Mouse (Mus musculus): ENCODE results near the gene Thsd4. TPM values are rescaled to one million over a fixed set of nuclear protein-coding genes. Genes with fewer than 3 reads are reported as not detected.
"Not testable (repeated sequence)": the region's sequence is repeated elsewhere in the genome, so short reads cannot be mapped to it uniquely, and the experiment has no call there.

The Thsd4 gene
- polyA plus RNA-seq, 1 experiment from 2014 or later, result 19.5 TPM

DNA sequence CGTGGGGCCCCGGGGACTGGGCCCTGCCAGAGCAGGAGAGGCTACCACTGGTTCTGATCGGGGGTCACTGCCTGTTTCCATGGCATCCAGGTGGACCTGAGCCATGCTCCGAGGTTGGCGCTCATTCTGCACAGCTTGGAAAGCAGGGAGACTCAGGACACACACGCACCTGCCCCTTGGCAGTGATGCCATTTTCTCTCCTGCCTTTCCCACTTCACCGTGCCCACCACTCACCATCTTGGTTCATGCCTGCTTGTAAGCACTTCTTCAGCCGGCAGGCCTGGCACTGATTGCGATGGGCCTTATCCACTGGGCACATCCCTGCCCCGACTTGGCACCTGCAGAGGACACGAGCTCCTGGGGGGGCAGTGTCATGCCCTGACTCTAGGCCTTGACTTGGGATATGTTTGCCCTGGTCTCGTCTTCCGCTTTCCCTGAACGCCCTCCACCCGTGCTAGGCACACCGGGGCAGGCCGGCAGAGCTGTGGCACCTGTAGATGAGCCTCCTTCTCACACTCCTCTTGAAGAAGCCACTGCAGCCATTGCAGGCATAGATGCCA lies 573.1 kb downstream of the Thsd4 start:
- Histone ChIP-seq H3K27me3 (ENCODE audit: insufficient read depth, poor library complexity, severe bottlenecking) (peaks cover 27% of the 10 kb centered on the region; the same call in 1 of the 2 replicates), H3K4me3 (no peak overlapping the region), H3K4me1 (peaks cover 22% of the 10 kb centered on the region), H3K36me3 (no peaks in the 10 kb centered on the region), H3K27ac (no peak overlapping the region), H3K9me3 (no peaks in the 10 kb centered on the region)
- DNase-seq (ENCODE audit: low spot score), result no peak
- 82% methylated on average over 17 of the region's 17 CpGs for WGBS

DNA sequence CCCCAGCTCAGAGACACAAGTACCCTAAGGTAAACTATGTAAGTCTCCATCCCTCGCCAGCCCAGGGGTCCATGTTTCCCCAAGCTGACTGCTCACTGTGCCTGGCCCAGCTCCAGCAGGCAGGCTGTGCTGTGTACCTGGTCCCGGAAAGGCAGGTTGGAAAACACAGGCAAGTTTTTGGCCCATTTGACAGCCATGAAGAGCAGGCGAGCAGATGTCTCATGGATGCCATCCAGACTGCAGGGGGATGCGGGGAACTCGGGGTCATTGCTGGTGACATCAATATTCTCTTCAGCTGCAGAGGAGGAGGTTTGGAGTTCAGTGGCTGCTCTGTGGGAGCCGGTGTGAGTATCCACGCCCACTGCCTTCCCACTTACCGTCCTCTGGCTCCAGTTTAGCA lies 573.6 kb downstream of the Thsd4 start:
- WGBS, result 69% methylated on average over 8 of the region's 8 CpGs
- no peak overlapping the region for H3K27ac ChIP-seq
- H3K36me3 ChIP-seq, result no peaks in the 10 kb centered on the region
- H3K9me3 ChIP-seq, result no peaks in the 10 kb centered on the region
- peak; percentile 68 for DNase-seq (ENCODE audit: low spot score)
- H3K4me3 ChIP-seq, result no peak overlapping the region
- H3K4me1 ChIP-seq, result peaks cover 20% of the 10 kb centered on the region
- H3K27me3 ChIP-seq (ENCODE audit: insufficient read depth, poor library complexity, severe bottlenecking), result peaks cover 27% of the 10 kb centered on the region; the same call in 1 of the 2 replicates

DNA sequence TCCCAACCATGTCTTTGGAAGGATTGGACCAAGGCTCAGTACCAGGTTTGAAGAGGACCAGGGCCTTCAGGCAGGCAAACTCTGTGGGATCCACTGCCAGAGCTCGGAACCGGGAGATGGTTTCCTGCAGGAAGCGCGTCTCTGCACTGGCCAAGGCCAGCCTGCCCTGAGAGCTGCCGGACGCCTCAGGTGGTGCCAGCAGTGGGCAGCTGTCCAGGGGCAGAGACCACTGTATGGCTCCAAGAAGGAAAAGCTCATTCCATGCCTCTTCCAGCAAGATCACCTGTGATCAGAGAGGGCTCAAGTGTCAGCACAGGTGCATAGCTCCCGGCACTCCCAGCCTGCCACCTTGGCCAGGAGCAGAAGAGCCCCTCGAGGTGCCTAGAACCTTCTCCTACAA lies 574.6 kb downstream of the Thsd4 start:
- Histone ChIP-seq H3K36me3 (no peaks in the 10 kb centered on the region), H3K4me3 (no peak overlapping the region), H3K27me3 (ENCODE audit: insufficient read depth, poor library complexity, severe bottlenecking) (peaks cover 27% of the 10 kb centered on the region; the same call in 1 of the 2 replicates), H3K27ac (no peak overlapping the region), H3K9me3 (no peaks in the 10 kb centered on the region), H3K4me1 (peaks cover 18% of the 10 kb centered on the region)
- 87% methylated on average over 8 of the region's 8 CpGs for WGBS
- DNase-seq (ENCODE audit: low spot score), result no peak

DNA sequence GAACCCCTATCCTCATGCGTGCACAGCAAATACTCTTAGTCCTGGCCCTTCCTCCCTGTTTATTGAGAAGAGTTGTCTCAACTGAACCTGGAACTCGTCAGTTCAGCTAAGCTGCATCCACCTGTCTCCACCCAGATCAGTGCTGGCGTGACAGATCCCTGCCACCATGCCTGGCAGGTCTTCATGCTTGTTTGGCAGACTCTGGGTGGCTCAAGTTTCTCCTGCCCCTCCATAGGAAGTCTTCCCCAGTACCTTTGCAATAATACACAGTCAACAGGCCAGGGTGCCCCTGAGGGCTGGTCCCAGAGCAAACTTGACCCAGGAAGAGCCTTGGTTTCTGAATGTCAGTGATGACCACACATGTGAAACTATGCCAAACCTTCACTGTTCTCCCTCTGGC lies 576.6 kb downstream of the Thsd4 start:
- Histone ChIP-seq H3K27ac (no peak overlapping the region), H3K36me3 (no peaks in the 10 kb centered on the region), H3K27me3 (ENCODE audit: insufficient read depth, poor library complexity, severe bottlenecking) (peaks cover 19% of the 10 kb centered on the region; the same call in 1 of the 2 replicates), H3K4me3 (no peak overlapping the region), H3K9me3 (no peaks in the 10 kb centered on the region), H3K4me1 (peaks cover 27% of the 10 kb centered on the region)
- peak; percentile 66 for DNase-seq (ENCODE audit: low spot score)
- WGBS, result 65% methylated on average over 3 of the region's 3 CpGs

DNA sequence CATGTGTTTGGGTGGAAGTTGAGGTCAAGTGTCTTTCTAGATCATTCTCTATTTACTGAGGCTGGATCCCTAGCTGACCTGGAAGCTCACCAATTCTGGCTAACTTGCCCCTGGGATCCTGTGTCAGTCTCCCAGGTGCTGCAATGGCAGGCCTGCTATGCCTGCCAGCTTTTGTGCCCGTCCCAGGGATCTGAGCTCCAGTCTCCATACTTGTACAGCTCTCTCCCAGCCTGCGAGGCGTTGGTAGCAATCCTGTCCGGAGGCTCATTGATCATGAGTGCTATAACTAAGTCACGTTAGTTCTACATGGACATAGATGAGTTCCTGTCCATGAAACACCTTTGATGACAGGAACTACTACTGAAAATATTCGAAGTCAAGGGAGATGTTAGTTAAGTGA lies 578.0 kb downstream of the Thsd4 start:
- H3K36me3 ChIP-seq, result no peaks in the 10 kb centered on the region
- no peaks in the 10 kb centered on the region for H3K9me3 ChIP-seq
- no peak overlapping the region for H3K27ac ChIP-seq
- 86% methylated on average over 6 of the region's 6 CpGs for WGBS
- H3K4me1 ChIP-seq, result peaks cover 24% of the 10 kb centered on the region
- peak; percentile 64 for DNase-seq (ENCODE audit: low spot score)
- no peak overlapping the region for H3K4me3 ChIP-seq
- peaks cover 14% of the 10 kb centered on the region; the same call in 1 of the 2 replicates for H3K27me3 ChIP-seq (ENCODE audit: insufficient read depth, poor library complexity, severe bottlenecking)

DNA sequence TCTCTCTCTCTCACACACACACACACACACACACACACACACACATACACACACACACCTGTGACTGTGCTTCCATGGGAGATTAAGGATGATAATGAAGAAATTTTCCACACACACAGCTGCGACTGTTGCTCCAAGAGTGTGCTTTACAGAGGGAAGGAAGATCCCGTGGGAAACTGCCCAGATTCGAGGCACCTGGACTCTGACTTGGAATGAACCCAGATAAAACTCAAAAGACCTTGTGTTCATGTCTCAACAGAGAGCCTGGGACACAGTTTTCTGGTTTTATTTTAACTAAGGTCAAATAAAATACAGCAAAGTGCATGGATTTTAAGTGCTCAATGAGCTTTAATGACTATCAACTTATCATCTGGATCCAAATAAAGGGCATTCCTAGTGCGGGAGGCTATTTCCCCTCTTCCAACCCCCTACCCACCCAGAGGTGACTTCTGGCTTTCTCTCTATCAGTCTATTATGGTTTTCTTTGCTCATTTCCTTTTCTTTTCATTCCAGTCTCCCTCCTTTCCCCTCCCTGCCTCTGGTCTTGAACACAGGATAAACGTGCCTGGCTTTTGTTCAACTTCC lies 579.3 kb downstream of the Thsd4 start:
- Histone ChIP-seq H3K4me3 (no peak overlapping the region), H3K4me1 (peaks cover 18% of the 10 kb centered on the region), H3K36me3 (no peaks in the 10 kb centered on the region), H3K27me3 (ENCODE audit: insufficient read depth, poor library complexity, severe bottlenecking) (peaks cover 8% of the 10 kb centered on the region; the same call in 1 of the 2 replicates), H3K27ac (no peak overlapping the region), H3K9me3 (no peaks in the 10 kb centered on the region)
- WGBS, result 44% methylated on average over 5 of the region's 5 CpGs
- no peak for DNase-seq (ENCODE audit: low spot score)

DNA sequence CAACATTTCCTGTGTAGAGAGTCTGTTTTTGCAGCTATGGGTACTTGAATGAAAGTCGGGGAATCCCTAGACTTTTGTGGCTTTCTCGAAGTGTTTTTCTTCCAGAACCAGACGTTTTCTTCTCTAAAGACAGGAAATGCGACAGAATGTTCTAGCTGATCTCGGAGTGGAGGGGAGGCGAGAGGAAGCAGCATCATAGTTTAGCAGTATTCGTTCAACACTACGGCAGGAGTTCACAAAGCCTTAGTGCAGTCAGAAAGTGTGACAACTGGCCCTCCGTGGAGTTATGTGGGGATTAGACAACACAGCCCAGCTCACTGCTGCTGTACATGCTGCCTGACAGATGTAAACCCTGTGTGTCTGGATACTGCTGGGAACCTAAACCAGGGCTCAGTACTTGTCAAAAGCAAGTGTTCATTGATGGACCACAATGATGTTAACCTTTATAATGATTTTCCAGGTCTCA lies 579.9 kb downstream of the Thsd4 start:
- peak; percentile 59 for DNase-seq (ENCODE audit: low spot score)
- Histone ChIP-seq H3K4me1 (peaks cover 18% of the 10 kb centered on the region), H3K9me3 (no peaks in the 10 kb centered on the region), H3K4me3 (no peak overlapping the region), H3K27me3 (ENCODE audit: insufficient read depth, poor library complexity, severe bottlenecking) (peaks cover 3% of the 10 kb centered on the region; the same call in 1 of the 2 replicates), H3K36me3 (no peaks in the 10 kb centered on the region), H3K27ac (no peak overlapping the region; the same call in 1 of the 2 replicates)
- 35% methylated on average over 9 of the region's 9 CpGs for WGBS

DNA sequence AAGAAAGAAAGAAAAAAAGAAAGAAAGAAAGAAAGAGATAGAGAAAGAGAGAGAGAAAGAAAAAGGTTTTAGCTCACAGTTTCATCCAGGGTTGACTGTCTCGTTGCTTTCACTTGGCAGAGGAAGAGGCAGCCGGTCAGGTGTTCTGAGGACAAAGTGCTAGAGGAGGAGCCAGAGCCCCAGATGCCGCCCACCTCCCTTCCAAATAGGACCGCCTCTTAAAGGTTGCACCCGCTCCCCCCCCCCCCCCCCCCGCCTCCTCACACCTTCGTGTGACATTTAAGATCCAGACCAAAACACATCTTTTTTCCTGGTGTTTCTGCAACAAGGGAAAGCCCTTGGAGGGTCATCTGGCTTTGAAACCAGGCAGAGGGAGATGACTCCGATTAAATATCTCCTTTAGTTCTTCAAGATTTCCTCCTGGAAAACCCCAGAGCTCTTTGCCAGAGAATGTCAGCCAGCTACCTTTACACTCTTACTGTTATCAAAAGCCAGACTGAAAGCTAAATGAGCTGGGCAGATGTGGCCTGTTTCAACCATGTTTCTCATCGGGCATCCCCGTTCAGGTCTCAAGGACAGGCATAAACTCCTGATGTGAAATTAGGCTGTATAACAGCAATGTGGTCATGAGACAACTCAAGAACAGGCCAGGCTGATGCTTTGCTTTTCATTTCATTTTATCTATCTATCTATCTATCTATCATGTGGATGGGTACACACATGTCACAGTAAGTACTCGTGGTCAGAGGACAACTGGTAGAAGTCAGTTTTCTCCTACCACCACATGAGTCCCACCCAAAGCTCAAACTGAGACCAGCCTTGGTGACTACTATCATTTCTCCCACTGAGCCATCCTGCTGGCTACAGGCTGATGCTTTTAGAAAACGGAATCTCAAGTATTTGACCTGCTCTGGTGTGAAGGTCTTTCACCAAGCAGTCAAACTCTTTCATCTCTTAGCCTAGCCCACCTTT lies 580.6 kb downstream of the Thsd4 start:
- no peak overlapping the region for H3K4me3 ChIP-seq
- H3K36me3 ChIP-seq, result no peaks in the 10 kb centered on the region
- WGBS, result 57% methylated on average over 12 of the region's 12 CpGs
- peaks cover 18% of the 10 kb centered on the region for H3K4me1 ChIP-seq
- no peaks in the 10 kb centered on the region for H3K27me3 ChIP-seq (ENCODE audit: insufficient read depth, poor library complexity, severe bottlenecking)
- no peak for DNase-seq (ENCODE audit: low spot score)
- H3K27ac ChIP-seq, result peak overlapping the region; percentile 29; the same call in 1 of the 2 replicates
- no peaks in the 10 kb centered on the region for H3K9me3 ChIP-seq

DNA sequence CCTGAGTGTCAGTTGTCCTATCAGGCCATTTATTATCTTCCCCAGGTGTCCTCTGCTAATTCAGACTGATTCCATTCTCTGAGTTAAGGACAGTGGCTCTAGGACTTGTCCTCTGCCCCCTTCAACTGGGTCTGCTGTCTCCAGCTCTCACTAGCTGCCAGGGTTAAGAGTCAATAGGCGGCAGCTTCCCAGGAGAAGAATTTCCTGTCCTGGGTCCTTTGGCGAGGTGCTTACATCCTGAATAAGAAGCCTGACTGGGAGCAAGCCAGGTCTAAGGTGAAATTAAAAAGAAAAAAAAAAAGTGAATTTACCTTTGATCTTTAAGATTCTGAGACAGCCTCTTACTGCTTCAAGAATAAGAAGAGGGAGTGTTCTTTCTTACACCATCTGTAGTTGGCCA lies 582.2 kb downstream of the Thsd4 start:
- Histone ChIP-seq H3K4me1 (peaks cover 18% of the 10 kb centered on the region), H3K4me3 (no peak overlapping the region), H3K27ac (no peak overlapping the region), H3K36me3 (no peaks in the 10 kb centered on the region), H3K9me3 (no peaks in the 10 kb centered on the region), H3K27me3 (ENCODE audit: insufficient read depth, poor library complexity, severe bottlenecking) (no peaks in the 10 kb centered on the region)
- no peak for DNase-seq (ENCODE audit: low spot score)
- 63% methylated on average over 2 of the region's 2 CpGs for WGBS

DNA sequence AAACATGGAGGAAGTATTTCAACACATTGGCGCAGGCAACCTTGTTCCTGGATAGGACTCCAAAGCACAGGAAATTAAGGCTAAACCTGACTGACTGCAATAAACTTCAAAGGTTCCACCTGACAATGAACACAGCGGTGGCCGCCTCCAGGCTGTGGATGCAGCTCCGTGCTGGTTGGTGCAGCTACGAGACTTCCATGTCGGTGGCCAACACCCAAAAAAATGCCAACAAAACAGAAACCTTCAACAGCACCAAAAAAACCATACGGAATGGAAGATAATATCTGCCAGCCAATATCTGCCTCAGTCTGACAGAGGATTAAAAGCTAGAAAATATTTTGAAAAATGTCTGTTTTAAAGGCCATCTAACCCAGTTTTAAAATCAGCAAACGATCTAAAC lies 583.3 kb downstream of the Thsd4 start:
- H3K4me3 ChIP-seq, result no peak overlapping the region
- H3K9me3 ChIP-seq, result no peaks in the 10 kb centered on the region
- no peak for DNase-seq (ENCODE audit: low spot score)
- H3K36me3 ChIP-seq, result no peaks in the 10 kb centered on the region
- 86% methylated on average over 8 of the region's 8 CpGs for WGBS
- H3K27me3 ChIP-seq (ENCODE audit: insufficient read depth, poor library complexity, severe bottlenecking), result no peaks in the 10 kb centered on the region
- peaks cover 18% of the 10 kb centered on the region for H3K4me1 ChIP-seq
- no peak overlapping the region for H3K27ac ChIP-seq

DNA sequence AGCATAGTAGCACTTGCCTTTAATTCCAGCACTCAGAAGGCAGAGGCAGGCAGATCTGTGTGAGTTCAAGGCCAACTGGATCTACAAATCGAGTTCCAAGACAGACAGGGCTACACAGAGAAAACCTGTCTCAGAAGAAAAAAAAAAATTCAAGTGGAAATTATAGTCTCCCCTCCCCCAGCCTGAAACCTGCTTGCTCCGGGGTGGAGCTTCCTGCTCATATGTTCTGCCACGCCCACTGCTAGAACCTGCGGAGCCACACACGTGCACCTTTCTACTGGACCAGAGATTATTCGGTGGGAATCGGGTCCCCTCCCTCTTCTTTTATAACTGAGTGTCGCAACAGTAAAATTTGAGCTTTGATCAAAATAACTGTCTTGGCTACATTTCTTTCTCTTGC lies 586.0 kb downstream of the Thsd4 start:
- not testable (repeated sequence) for DNase-seq (ENCODE audit: low spot score); H3K4me1 ChIP-seq; H3K4me3 ChIP-seq; H3K27ac ChIP-seq; H3K9me3 ChIP-seq; H3K27me3 ChIP-seq (ENCODE audit: insufficient read depth, poor library complexity, severe bottlenecking); H3K36me3 ChIP-seq
- WGBS, result 76% methylated on average over 8 of the region's 8 CpGs

DNA sequence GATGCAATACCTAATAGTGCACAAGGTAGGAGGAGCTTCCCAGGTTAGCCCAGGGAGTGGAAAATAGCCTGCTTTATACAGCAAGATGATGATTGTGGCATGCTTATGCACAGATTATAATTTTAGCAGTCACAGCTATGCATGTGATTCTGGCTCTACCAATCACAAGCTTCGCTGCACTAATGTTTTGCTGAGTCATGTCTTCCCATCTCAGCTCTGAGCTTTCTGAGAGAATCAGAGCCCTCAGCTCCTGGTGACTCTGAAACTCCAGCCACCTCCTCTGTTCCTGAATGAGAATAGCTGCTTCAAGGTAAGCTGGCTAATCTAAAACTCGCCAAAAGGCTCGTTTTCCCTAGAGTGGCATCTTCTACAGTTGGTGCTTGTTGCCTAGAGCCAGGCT lies 591.6 kb downstream of the Thsd4 start:
- Histone ChIP-seq H3K4me1 (no peaks in the 10 kb centered on the region), H3K36me3 (peaks cover 8% of the 10 kb centered on the region), H3K27me3 (ENCODE audit: insufficient read depth, poor library complexity, severe bottlenecking) (no peaks in the 10 kb centered on the region), H3K27ac (no peak overlapping the region), H3K4me3 (no peak overlapping the region), H3K9me3 (no peaks in the 10 kb centered on the region)
- DNase-seq (ENCODE audit: low spot score), result no peak
- WGBS, result 73% methylated on average over 3 of the region's 3 CpGs
